8 mouse cellular contexts compared by ENCODE assay signal in genomic region chr12:76195912-76196708, GRCm38 (mm10). TPM values are rescaled to one million over a fixed set of nuclear protein-coding genes. Genes with fewer than 3 reads are reported as not detected.
DNase-seq lines count a peak whose midpoint lies in the region; ATAC-seq and TF ChIP-seq lines count a peak whose summit lies in the region.

No protein-coding gene starts in this region.

- H3K36me3 ChIP-seq in hindbrain, embryonic 15.5 days = no peaks in the 10 kb centered on the region

- peak; percentile 89 for DNase-seq in gastrocnemius, adult 2 months
- DNase-seq in left cerebral cortex, adult 11 months (ENCODE audit: low spot score) = peak; percentile 17
- DNase-seq in lung, postnatal 36 days = peak; percentile 94
- peak; percentile 88 for DNase-seq in retina, postnatal 1 day
- DNase-seq in thymus, postnatal 4 days = peak; percentile 78

- intact Hi-C loops in gastrocnemius, adult 2 months (cut with DNase I) = loop anchor here (2.0 kb wide), 2 partner anchors 145 to 407 kb away; no protein-coding TSS in a partner anchor

- TF ChIP-seq CTCF in gastrocnemius, adult 2 months (IDR thresholded peaks at IDR 0.05) = no peak

- H3K9ac ChIP-seq in hindbrain, embryonic 15.5 days = peak overlapping the region; percentile 29

- peak overlapping the region; percentile 86 for H3K4me2 ChIP-seq in hindbrain, embryonic 15.5 days

- H3K4me3 ChIP-seq in gastrocnemius, adult 2 months = peak overlapping the region; percentile 74
- H3K4me3 ChIP-seq in hindbrain, embryonic 15.5 days = peak overlapping the region; percentile 37

- peak overlapping the region; percentile 70 for H3K27ac ChIP-seq in gastrocnemius, adult 2 months
- H3K27ac ChIP-seq in hindbrain, embryonic 15.5 days (replicated peaks) = peak overlapping the region; percentile 46; the same call in 1 of the 2 replicates

- peak; percentile 70 for ATAC-seq in activated CD4-positive, CD25-positive, alpha-beta regulatory T cell, adult 4 months
- peak; percentile 80 for ATAC-seq in common myeloid progenitor, adult 5-6 weeks (replicated peaks; ENCODE audit: low read depth, poor library complexity, severe bottlenecking)
- peak; percentile 83 for ATAC-seq in hindbrain, embryonic 15.5 days (ENCODE audit: low FRiP score, low read depth)

- peaks cover 11% of the 10 kb centered on the region for H3K4me1 ChIP-seq in hindbrain, embryonic 15.5 days (replicated peaks)

- no peaks in the 10 kb centered on the region for H3K27me3 ChIP-seq in hindbrain, embryonic 15.5 days

- no peaks in the 10 kb centered on the region for H3K9me3 ChIP-seq in hindbrain, embryonic 15.5 days

- under 1% methylated on average over 22 of the region's 22 CpGs for WGBS in hindbrain, embryonic 15.5 days

RNA-seq across cellular contexts. Expression of gene Esr2, which starts 19.1 kb away (rescaled TPM):
- not detected for polyA plus RNA-seq in activated CD4-positive, CD25-positive, alpha-beta regulatory T cell, adult 4 months (2017; shearing (Covaris generic))
- total RNA-seq in common myeloid progenitor, adult 5-6 weeks (2017) = not detected in 2 replicates
- under 1 TPM; 0.08 to 0.13 TPM for total RNA-seq in gastrocnemius, adult 2 months (2021)
- 0.21 and 0.51 TPM in 2 replicates for polyA plus RNA-seq in hindbrain, embryonic 15.5 days (2015; fragmentation: Nextera tagmentation; extraction: Ambion mirVana)

RNA-seq across cellular contexts. Expression of gene Tex21, which starts 50.4 kb away (rescaled TPM):
- not detected for polyA plus RNA-seq in activated CD4-positive, CD25-positive, alpha-beta regulatory T cell, adult 4 months (2017; shearing (Covaris generic))
- total RNA-seq in common myeloid progenitor, adult 5-6 weeks (2017) = 1.2 TPM in 1 of 2 replicates, not detected in the other
- not detected for total RNA-seq in gastrocnemius, adult 2 months (2021)
- not detected in 2 replicates for polyA plus RNA-seq in hindbrain, embryonic 15.5 days (2015; fragmentation: Nextera tagmentation; extraction: Ambion mirVana)

RNA-seq across cellular contexts. Expression of gene Mthfd1, which starts 59.0 kb away (rescaled TPM):
- polyA plus RNA-seq in activated CD4-positive, CD25-positive, alpha-beta regulatory T cell, adult 4 months (2017; shearing (Covaris generic)) = 10 to 100 TPM; 24.4 to 35.0 TPM
- 213 and 248 TPM in 2 replicates for total RNA-seq in common myeloid progenitor, adult 5-6 weeks (2017)
- 10 to 100 TPM; 30.1 to 37.8 TPM for total RNA-seq in gastrocnemius, adult 2 months (2021)
- 33.1 and 34.1 TPM in 2 replicates for polyA plus RNA-seq in hindbrain, embryonic 15.5 days (2015; fragmentation: Nextera tagmentation; extraction: Ambion mirVana)

Comparison
In these comparisons a context has a peak if more than half of its experiments do, and no peak if none do; other contexts are left out.
1. Peak in every context shown above with its lines: DNase-seq, ATAC-seq, H3K4me3 ChIP-seq and H3K27ac ChIP-seq.
2. DNase-seq: peak in every context shown above with its lines; median percentile 94 in lung, postnatal 36 days; 89 in gastrocnemius, adult 2 months; 88 in retina, postnatal 1 day; 78 in thymus, postnatal 4 days; 17 in left cerebral cortex, adult 11 months.